Mouse (Mus musculus) adrenal gland, adult (tissue): ENCODE results near the gene Ndufb3.
A peak's percentile ranks its signal among the peaks of the same experiment; 100 is the strongest.
"Not testable (repeated sequence)": the region's sequence is repeated elsewhere in the genome, so short reads cannot be mapped to it uniquely, and the experiment has no call there.

Experiments
- DNase-seq, 2 experiments: peaks; one replicate each; pipeline ENCODE4 v3.0.0; 2022 to 2023; ENCODE audit warnings: low spot score in 1 of 2; ENCODE audit not compliant: inconsistent age in 2 of 2

Gene Ndufb3

DNA sequence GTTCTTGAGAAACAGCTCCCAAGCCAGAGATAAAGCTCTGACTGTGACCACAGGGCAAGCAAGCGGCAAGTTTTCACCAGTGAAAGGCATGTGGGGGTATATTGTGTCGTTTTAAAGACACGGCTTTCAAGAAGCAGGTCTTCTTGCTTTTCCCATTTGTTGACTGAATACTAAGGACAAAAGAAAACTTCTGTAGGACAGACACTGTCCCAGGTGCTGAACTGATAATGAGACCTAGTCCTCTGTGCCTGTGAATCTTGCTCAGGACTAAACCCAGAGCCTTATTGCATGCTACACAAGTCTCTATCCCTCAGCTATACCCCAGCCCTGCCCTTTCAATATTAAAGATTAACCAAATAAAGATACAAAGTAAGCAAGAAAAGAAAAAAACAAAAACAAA is 30.0 kb downstream of the Ndufb3 start:
- peak in 1 of 2 experiments; percentile 17 for DNase-seq

DNA sequence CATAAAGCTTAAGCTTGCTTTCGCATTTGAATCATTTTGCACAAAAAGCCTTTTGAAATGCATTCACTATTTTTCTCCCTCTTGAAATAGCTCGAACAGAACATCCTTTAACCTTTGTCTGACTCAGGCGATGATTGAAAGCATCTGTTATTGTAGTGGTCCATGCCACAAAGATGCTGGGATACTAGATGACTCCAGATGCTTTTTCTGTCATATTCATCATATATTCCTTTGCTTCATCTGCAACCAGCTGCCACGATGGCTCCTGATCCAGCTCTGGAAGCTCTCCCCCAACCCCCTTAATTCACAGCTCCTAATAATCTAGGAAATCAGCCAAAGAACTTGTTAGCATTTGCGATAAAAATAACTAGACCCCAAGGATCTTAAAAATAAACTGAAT is 30.9 kb downstream of the Ndufb3 start:
- no peak for DNase-seq

DNA sequence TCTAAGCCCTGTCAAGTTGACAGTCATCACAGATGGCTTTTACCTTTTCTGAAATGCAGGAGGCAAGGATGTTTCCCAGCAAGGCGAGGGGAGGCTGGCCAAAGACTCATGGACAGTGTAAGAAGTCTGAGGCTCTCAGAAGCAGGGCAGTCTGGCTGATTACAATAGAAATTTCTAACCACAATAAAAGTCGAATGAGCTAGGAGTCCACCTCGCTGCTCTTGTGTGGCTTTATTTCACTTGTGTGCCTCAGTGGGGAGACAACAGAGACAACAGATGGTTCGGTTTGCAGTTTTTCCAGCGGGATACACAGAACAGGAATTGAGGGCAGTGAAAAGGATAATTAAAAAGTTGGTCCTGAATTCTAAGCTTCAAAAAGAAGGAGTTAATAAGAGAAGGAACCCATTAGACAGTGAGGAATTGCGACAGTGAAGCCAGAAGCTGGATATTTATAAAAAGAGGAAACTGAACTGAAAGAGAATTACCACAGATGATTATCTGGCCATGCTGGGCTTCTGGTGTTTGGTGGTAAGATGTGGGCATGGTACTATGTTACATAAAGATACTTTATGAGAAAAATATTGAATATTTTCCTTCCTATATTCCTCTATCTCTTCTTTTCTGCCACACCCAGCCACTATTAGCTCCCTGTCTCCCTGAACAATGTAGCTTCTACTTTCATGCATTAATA is 31.9 kb downstream of the Ndufb3 start:
- no peak for DNase-seq

DNA sequence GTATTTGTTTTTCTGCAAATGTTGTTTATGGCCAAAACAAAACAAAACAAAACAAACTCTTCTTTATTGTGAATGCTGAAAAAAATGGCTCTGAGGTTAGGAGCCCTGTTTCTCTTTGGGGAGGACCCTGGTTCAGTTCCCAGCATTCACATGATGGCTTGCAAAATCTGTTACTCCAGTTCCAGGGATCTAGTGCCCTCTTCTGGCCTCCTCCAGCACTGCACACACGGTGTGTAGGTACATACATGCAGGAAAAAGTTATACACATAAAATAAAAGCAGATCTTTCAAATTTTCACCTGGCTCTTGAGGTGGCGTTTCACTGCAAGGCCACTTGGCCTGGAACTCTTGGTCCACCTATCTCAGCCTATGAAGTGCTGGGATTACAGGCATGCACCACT is 32.6 kb downstream of the Ndufb3 start:
- DNase-seq, result no peak

DNA sequence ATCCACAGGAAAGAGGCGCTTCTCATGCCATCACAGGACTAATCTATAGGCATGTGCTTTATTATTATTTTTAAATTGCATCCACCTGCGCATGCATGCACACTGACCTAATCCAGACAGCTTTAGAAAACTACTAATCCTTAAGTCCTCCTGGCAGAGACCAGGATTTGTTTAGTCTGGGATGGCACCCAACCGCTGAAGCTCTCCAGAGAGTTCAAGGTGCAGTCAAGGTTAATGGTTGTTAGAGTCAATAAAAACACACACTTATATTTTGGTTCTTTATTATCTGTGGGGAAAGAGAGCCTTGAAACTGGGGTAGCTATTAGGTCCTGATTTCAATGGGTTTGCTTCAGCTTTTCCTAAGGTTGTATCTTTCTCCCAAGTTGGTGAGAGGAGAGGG is 35.1 kb downstream of the Ndufb3 start:
- DNase-seq, result peak in 1 of 2 experiments; percentile 64

DNA sequence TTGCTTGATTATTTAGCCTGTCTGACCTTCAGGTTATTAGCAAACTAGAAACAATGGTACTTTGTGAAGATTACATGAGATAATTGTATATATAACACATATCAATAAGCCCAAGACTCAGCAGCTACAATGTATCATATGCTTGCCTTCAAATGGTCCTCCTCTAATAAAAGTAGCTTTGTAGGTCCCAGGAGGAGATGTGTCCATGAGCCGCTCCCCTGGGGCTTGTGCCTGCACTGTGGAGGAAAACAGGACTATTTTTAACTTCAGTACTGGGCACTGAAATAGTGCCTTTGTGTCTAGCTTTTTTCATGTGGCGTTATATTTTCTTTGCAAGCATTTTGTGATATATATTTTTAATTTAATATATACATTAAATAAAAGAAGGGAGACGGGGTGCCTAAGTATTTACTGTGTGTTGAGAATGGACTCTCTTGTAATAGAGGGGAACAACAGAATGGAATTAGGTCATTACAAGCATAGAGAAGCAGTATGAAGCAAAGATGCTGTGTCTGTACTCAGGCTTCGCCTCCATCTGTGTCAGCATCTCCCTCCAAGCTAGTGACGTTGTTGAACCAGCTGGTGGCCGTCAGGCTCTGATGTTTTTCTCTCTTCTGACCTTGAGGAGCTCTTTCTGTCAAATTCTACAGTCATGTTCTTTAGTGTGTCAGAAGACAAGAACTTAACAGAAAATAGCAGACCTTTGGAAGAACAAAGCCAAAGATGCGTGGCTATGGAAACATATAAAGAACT is 36.0 kb downstream of the Ndufb3 start:
- no peak for DNase-seq

DNA sequence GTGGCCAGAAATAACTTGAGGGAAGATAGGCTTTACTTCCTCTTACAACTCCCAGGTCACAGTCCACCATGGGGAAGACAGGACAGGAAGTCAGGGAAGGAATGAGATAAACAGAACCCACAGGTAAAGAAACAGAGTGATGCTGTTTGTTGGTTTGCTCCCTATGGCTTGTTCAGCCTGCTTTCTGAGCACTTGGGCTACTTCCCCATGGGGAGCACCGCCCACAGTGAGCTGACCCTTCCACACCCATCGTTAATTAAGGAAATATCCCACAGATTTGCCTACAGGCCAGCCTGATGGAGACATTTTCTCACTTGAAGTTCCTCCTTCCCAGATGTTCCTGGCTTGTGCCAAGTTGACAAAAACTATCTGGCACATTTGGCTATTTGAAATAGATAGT is 42.7 kb downstream of the Ndufb3 start:
- not testable (repeated sequence) for DNase-seq
